Mouse (Mus musculus) frontal cortex, adult 2 months (tissue): ENCODE data around the gene Tbr1. TPM values are rescaled to one million over a fixed set of nuclear protein-coding genes. Genes with fewer than 3 reads are reported as not detected.
A peak's percentile ranks its signal among the peaks of the same experiment; 100 is the strongest.

Experiments used
- DNase-seq, 2 experiments: peaks; one replicate each; pipeline ENCODE4 v3.0.0; 2022; ENCODE audit warnings: low spot score in 1 of 2; ENCODE audit errors: extremely low spot score in 1 of 2
- polyA plus RNA-seq: library from polyadenylated mRNA; depleted of rRNA; stranded (reverse); fragments of >200 nt; gene quantifications from 2 replicates; pipeline ENCODE4 v1.2.3, GENCODE M21; 2012; rRNA removed

The Tbr1 gene
- 47.3 and 53.1 TPM in 2 replicates for polyA plus RNA-seq

DNA sequence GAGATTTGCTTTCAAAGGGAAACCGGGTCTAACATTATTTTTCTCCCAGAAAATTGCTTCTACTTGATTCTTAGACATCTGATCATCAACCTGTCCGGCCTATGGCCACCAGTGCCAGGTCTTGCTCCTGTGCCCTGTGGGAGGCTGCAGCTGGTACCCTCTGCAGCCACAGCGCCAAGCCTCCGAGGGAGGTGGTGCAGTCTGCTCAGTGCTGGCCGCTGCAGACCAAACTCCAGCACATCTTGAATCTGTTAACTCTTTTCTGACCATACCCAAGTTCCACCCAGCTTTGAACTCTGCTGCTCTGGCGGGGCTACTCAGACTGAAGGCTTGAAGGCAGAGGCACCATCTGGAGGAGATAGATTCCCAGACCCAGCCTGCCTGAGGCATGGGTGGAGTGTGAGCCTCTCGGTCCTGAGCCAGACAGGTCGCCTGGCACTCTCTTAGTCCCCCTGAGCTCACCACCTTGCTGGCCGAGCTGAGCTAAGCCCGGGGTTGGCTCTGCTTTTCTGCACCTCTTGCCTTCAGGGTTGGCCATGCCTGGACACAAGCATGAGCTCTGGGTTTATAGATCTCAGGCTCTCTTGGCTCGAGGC is at the start of gene Tbr1:
Tbr1 (plus strand) TSS at position 275 of the 596 bp plus-strand sequence.
- DNase-seq = peak in 1 of 2 experiments; percentile 37

DNA sequence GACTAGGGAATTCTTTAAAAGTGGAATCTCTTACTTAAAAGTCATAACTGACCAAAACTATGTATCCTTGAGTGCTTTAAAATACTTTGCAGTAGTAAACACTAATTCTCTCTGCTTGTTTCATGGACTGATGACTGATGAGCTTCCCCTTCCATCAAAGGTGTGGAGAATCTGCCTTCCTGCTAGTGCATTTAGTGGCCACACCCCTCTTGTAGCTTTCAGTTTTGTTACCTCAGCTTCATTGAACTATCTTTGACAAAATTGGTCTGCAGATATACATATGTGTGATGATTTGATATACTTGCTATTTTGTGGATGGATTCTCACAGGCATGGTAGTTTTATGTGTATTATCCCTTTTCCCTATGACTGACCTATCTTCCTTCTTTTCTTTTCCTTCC is 47.7 kb upstream of the Tbr1 start:
- no peak for DNase-seq

DNA sequence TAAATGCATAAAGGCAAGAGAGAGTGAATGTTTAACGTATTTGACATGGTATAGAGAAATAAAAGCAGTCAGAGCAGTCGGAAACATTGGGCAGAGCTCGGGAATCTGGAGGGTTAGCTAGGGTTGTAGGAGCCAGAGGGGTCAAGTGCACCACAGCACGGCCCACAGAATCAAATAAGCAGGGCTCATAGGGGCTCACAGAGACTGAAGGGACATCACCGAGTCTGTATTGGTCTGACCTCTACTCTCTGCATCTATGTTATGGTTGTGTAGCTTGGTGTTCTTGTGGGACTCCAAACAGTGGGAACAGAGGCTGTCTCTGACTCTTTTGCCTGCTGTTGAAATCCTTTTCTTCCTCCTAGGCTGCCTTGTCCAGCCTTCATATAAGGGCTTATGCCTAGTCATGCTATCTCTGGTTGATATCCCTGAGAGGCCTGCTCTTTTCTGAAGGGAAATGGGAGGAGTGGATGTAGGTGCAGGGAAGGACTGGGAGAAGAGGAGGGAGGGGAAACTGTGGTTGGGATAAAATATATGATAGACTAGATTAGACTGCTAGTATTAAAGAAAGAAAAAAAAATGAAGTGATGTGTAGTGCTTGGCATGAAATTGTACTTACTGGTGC is 43.4 kb upstream of the Tbr1 start:
- no peak for DNase-seq

DNA sequence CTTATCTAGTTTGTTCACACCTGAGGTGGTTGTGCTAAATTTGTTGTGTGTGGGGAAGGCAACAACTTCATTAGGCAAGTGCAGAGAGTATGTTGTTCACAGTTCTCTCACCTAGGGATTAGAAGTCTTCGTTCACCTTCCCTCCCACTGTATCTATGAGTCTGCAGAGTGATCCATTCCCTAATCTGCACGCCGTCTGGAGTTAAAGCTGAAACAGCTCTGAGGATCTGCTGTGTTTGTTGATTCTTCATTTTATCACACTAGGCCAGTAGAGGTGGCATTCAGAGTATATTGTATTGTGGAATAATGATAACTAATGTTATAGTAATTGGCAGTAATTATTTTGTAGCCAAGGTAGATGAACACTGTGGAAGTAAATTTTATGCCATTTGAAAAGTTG is 42.7 kb upstream of the Tbr1 start:
- DNase-seq = no peak

DNA sequence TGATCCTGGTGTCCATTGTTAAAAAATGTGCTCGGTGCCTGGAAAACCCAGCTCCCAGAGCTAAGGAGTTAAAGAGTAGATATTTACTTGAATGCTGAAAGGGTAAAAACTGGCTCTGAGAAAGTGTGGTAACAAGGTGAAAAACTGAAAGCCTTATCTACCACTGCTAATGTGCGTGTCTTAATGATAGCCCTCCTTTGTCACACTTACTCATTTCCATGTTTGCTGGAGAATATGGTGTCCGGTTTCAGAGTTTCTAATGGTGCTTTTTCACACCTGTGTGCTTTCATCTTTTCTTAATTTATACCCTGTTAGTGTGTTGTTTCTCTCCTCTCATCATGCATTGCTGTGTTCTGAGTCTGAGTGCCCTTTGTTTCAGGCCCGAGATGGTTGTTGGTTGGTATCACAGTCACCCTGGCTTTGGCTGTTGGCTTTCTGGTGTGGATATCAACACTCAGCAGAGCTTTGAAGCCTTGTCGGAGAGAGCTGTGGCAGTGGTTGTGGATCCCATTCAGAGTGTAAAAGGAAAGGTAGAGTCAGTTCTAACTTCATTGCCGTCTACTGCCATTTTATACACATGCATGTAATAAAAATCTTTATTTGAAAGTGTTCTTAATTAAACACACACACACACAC is 38.1 kb upstream of the Tbr1 start:
- no peak for DNase-seq

GRCm38 (mm10) chr2:61765526-61765925 is 37.2 kb upstream of the Tbr1 start:
- DNase-seq = no peak

DNA sequence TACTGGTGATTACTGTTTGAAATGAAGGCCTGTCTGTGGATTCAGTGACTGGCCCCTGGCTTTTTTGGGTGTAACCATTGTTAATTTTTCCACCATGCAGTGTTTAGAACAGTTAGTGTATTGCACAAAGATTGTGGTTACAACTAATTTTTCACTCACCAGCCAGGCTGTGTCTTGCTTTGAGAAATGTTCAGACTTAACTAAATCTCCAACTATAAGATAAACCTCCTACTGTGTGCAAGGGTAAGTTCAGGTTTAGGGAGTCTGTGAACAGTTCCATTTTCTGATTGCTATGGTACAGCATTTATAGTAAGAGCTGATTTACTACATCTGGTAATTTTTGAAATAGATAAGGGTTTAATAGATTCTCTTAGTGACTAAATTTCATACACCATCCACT is 21.9 kb upstream of the Tbr1 start:
- DNase-seq = no peak

DNA sequence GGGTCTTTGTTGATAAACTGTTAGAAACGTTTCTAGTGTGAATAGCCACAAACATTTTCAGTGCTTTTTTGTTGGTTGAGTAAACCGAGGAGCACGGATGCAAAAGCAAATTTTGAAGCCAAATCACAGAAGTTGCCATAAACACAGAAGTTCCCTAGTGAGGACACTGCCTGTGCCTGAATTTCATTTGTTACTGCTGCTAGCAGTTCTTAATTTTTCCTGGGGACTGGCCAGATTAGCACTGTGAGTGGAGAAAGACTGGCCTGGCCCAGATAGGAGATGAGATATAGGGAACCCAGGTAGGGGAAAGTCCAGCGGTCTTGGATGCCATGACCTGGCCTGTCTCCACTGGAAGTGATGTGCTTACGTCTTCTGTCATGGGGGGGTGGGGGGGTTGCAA is 7.8 kb upstream of the Tbr1 start:
- no peak for DNase-seq

- no peak for DNase-seq
Measured at GRCm38 (mm10) chr2:61798048-61798447, 4.7 kb upstream of the Tbr1 start.

- DNase-seq = peak in 1 of 2 experiments; percentile 47
Measured at GRCm38 (mm10) chr2:61803443-61804367, 975 bp downstream of the Tbr1 start.

DNA sequence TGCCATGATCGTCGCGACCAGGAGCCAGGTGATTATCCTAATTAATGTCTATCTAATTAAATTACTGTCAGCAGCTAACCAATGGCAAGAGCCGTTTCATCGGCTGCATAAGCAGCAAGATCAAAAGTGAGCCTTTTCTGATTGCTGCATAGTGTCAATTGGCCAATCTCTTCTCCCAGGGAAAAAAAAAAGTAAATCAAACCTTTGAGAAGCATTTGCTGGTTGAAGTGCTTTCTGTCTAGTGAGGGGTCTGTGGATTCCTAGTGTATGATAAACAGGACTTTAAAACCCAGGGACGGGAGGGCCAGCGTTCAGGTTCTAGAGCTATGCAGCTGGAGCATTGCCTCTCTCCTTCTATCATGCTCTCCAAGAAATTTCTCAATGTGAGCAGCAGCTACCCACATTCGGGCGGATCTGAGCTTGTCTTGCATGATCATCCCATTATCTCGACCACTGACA is 1.7 kb downstream of the Tbr1 start:
- peak; percentile 58 to 79 for DNase-seq

DNA sequence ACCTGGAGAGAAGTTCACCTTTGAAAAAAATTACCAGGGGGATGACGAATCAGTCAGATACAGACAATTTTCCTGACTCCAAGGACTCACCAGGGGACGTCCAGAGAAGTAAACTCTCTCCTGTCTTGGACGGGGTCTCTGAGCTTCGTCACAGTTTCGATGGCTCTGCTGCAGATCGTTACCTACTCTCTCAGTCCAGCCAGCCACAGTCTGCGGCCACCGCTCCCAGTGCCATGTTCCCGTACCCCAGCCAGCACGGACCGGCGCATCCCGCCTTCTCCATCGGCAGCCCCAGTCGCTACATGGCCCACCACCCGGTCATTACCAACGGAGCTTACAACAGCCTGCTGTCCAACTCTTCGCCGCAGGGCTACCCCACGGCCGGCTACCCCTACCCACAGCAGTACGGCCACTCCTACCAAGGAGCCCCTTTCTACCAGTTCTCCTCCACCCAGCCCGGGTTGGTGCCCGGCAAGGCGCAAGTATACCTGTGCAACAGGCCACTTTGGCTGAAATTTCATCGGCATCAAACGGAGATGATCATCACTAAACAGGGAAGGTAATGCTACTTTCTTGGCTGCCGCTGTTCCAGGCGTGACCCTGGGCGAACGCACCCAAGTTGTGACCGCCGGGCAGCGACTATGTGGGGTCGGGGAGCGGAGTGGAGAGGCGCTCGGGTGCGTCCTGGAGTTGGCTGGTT is 2.3 kb downstream of the Tbr1 start:
- DNase-seq = no peak

DNA sequence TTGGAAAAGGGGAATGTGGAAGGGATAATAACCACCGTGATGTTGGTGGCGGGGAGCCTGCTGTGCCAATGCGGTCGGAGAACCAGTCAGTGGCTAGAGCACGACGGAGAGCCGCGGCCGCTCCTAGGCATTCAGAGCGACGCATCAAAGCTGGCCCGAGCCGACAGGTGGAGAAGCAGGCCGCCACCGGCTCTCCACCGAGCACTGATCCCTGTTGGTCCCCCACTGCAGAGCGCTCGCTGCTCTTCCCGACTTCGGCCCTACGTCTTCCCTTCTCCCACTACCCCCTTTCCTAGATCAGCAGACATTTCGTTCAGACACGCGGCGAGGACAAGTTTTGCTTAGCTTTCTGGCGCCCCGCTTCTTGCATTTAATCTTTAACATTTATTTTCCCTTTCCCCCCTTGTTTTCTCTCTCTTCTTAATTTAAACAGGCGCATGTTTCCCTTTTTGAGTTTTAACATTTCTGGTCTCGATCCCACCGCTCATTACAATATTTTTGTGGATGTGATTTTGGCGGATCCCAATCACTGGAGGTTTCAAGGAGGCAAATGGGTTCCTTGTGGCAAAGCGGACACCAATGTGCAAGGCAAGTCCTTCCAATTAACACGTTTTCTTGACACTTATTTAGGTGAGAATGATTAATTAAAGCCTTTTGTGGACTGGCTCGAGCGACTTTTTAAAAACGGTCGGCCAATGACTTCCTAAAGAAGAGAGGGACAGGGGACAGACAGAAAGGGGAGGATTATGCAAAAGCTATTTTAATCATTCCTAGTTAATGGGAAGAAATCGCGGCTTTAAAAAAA is 3.0 kb downstream of the Tbr1 start:
- DNase-seq = peak in 1 of 2 experiments; percentile 11

- no peak for DNase-seq
Measured at GRCm38 (mm10) chr2:61806346-61806825, 3.7 kb downstream of the Tbr1 start.

DNA sequence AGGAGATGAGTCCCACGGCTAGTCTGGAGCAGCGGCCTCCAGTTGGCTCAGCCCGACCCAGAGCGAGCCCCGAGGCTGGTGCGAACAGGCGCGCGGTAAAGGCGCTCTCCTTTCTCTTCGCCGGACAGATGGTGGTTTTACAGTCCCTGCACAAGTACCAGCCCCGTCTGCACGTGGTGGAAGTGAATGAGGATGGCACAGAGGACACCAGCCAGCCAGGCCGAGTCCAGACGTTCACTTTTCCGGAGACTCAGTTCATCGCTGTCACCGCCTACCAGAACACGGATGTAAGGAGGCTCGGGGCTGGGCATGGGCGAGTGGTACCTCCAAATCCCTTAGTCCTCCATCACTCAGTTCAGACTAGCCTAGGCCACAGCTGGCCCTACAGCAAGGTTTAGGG is 4.4 kb downstream of the Tbr1 start:
- DNase-seq = peak in 1 of 2 experiments; percentile 30

DNA sequence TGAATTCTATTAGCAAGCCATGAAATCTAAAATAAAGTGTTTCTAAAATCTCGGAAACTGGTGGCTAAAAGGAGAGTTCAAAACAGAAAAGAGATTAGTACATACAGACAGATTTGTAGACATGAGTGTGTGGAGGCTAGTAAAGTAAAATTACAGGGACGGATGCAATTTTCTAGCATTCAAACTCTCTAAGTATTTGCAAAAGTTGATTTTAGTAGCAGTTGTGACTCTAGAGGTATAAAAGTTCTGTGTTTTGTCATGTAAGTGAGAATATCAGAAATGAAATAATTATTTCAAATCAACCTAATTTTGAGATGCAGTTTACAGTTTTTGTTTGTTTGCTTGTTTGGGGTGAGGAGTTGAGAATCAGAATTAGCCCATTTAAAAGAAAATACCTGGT is 5.1 kb downstream of the Tbr1 start:
- DNase-seq = no peak

DNA sequence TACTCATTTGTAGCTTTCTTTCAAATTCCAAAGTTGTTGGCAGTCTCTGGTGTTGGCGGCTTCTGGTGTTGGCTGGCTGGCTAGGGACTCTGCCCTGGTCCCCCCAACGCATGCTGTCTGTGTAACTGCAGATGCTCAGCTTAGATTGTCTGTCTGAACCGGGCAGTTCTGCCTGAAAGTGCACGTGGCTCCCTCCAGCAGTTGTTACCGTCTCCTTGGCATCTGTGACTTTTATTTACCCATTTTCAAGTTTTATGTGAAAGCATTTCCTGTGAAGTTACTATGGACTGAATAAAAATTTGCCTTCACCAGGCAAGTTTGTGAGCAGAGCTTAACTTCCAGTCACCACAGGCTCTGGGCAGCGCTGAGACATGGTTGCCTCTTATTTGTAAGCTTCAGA is 6.0 kb downstream of the Tbr1 start:
- DNase-seq = no peak

DNA sequence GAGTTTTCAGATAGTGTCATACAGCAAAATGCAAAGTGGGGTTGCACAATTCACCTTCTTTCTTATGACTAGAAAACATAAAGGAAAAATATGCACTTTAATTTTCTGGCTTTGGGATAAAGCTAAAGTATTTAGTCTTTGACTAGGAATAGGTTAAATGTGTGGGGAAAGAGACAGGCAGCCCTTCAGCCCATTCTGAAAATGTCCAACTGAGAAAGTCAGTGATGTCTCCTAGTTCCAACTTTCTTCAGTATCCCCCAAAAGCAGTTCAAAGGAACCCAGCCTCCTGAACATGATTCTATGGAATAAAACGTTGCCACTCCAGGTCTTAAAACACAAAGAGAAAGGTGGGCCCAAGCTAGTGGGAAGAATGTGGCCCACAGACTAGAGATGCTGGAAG is 6.7 kb downstream of the Tbr1 start:
- peak in 1 of 2 experiments; percentile 16 for DNase-seq

- DNase-seq = peak in 1 of 2 experiments; percentile 26
Measured at GRCm38 (mm10) chr2:61810751-61811150, 8.0 kb downstream of the Tbr1 start.
